Mouse (Mus musculus): Measurements from ENCODE around the gene Pcdh18.
A peak's percentile ranks its signal among the peaks of the same experiment; 100 is the strongest.

GRCm38 (mm10) chr3:49756870-49757625 lies at the start of gene Pcdh18:
- peak; percentile 30; the same call in 1 of the 2 replicates for TF ChIP-seq CTCF (IDR thresholded peaks at IDR 0.05)
- no peak for TF ChIP-seq EP300 (IDR thresholded peaks at IDR 0.05)

Data from lung, postnatal 0 days (tissue).